Comparison of ENCODE assay signal across 8 mouse cellular contexts in genomic region chr2:43723104-43723541, GRCm38 (mm10). TPM values are rescaled to one million over a fixed set of nuclear protein-coding genes. Genes with fewer than 3 reads are reported as not detected.
DNase-seq lines count a peak whose midpoint lies in the region; ATAC-seq lines count a peak whose summit lies in the region.

No protein-coding gene starts in this region.

- intact Hi-C loops in left cerebral cortex, postnatal 10 days (cut with DNase I): loop anchor here (2.0 to 5.0 kb wide), 2 partner anchors 129 to 180 kb away; no protein-coding TSS in a partner anchor

- peak; percentile 79 for ATAC-seq in forebrain, embryonic 13.5 days
- peak; percentile 62 for ATAC-seq in neural tube, embryonic 11.5 days (ENCODE audit: insufficient read depth, low FRiP score, low TSS enrichment)

- H3K4me2 ChIP-seq in forebrain, embryonic 13.5 days: peak overlapping the region; percentile 46
- peak overlapping the region; percentile 30; the same call in 1 of the 2 replicates for H3K4me2 ChIP-seq in neural tube, embryonic 11.5 days (ENCODE audit: low read depth)

- H3K4me3 ChIP-seq in forebrain, embryonic 13.5 days: no peak overlapping the region; the same call in 1 of the 2 replicates
- H3K4me3 ChIP-seq in limb, embryonic 10.5 days: peak overlapping the region; percentile 34
- no peak overlapping the region for H3K4me3 ChIP-seq in neural tube, embryonic 11.5 days (ENCODE audit: low read depth, low read length)

- no peaks in the 10 kb centered on the region for H3K9me3 ChIP-seq in forebrain, embryonic 13.5 days (replicated peaks)
- H3K9me3 ChIP-seq in limb, embryonic 10.5 days (replicated peaks): no peaks in the 10 kb centered on the region
- no peaks in the 10 kb centered on the region for H3K9me3 ChIP-seq in neural tube, embryonic 11.5 days (ENCODE audit: control insufficient read depth, low read length)

- peak; percentile 8 to 12 for DNase-seq in kidney, postnatal 4 days
- no peak for DNase-seq in kidney, postnatal 14 days
- no peak for DNase-seq in limb, embryonic 10.5 days (ENCODE audit: low spot score)
- DNase-seq in neural tube, embryonic 11.5 days (ENCODE audit: low spot score): no peak
- DNase-seq in gastrocnemius, adult 8-10 months (ENCODE audit: low spot score in 2 of 2): no peak
- DNase-seq in left cerebral cortex, postnatal 10 days (ENCODE audit: extremely low spot score in 1 of 2, low spot score in 2 of 2): no peak
- DNase-seq in MN1 (ENCODE audit: low spot score): no peak

- H3K9ac ChIP-seq in forebrain, embryonic 13.5 days: no peak overlapping the region
- H3K9ac ChIP-seq in neural tube, embryonic 11.5 days (ENCODE audit: low read length): 0 out of 2 replicates have a peak overlapping the region, but pooled peaks have one; percentile 9

- WGBS in forebrain, embryonic 13.5 days: 55% methylated on average over 7 of the region's 7 CpGs
- 66% methylated on average over 7 of the region's 7 CpGs for WGBS in limb, embryonic 10.5 days
- WGBS in neural tube, embryonic 11.5 days: 65% methylated on average over 7 of the region's 7 CpGs

- peaks cover 4% of the 10 kb centered on the region; the same call in 1 of the 2 replicates for H3K4me1 ChIP-seq in forebrain, embryonic 13.5 days
- no peaks in the 10 kb centered on the region for H3K4me1 ChIP-seq in limb, embryonic 10.5 days
- no peaks in the 10 kb centered on the region for H3K4me1 ChIP-seq in neural tube, embryonic 11.5 days (ENCODE audit: control insufficient read depth, insufficient read depth, low read length)

- no peaks in the 10 kb centered on the region for H3K36me3 ChIP-seq in forebrain, embryonic 13.5 days (ENCODE audit: poor library complexity, severe bottlenecking)
- no peaks in the 10 kb centered on the region for H3K36me3 ChIP-seq in limb, embryonic 10.5 days
- H3K36me3 ChIP-seq in neural tube, embryonic 11.5 days (ENCODE audit: control insufficient read depth, insufficient read depth, low read length): no peaks in the 10 kb centered on the region

- H3K27me3 ChIP-seq in forebrain, embryonic 13.5 days: no peaks in the 10 kb centered on the region
- H3K27me3 ChIP-seq in limb, embryonic 10.5 days (ENCODE audit: low read depth, poor library complexity, severe bottlenecking): peaks cover 21% of the 10 kb centered on the region
- no peaks in the 10 kb centered on the region for H3K27me3 ChIP-seq in neural tube, embryonic 11.5 days (ENCODE audit: control insufficient read depth, insufficient read depth, low read length)

- H3K27ac ChIP-seq in forebrain, embryonic 13.5 days: no peak overlapping the region
- no peak overlapping the region for H3K27ac ChIP-seq in limb, embryonic 10.5 days
- H3K27ac ChIP-seq in neural tube, embryonic 11.5 days (ENCODE audit: low read depth, low read length): no peak overlapping the region

RNA-seq across cellular contexts. Expression of gene Arhgap15, which starts 25.5 kb away (rescaled TPM):
- polyA plus RNA-seq in forebrain, embryonic 13.5 days (2015; fragmentation: Nextera tagmentation; extraction: Ambion mirVana): 0.53 and 0.68 TPM in 2 replicates
- polyA plus RNA-seq in limb, embryonic 10.5 days (2016; fragmentation: Nextera tagmentation; extraction: Ambion mirVana): 0.20 and 0.23 TPM in 2 replicates
- polyA plus RNA-seq in neural tube, embryonic 11.5 days (2014; fragmentation: Nextera tagmentation; extraction: Ambion mirVana): 0.41 and 0.53 TPM in 2 replicates
- 1 to 10 TPM in 2 of 4 experiments, under 1 TPM in 2; 0.48 to 1.4 (median 1.0) TPM for total RNA-seq in gastrocnemius, adult 8-10 months (2022)
- total RNA-seq in left cerebral cortex, postnatal 10 days (2021): 1 to 10 TPM; 6.3 to 6.9 TPM

Comparison
In these comparisons a context has a peak if more than half of its experiments do, and no peak if none do; other contexts are left out.
1. DNase-seq: peak in kidney, postnatal 4 days (2 of 2); none in kidney, postnatal 14 days (single experiment), limb, embryonic 10.5 days (single experiment), neural tube, embryonic 11.5 days (single experiment), gastrocnemius, adult 8-10 months (0 of 2), left cerebral cortex, postnatal 10 days (0 of 2) and MN1 (single experiment).